Mouse (Mus musculus) G1E (cell line): ENCODE data around the gene Dpysl5. TPM values are rescaled to one million over a fixed set of nuclear protein-coding genes. Genes with fewer than 3 reads are reported as not detected.
"Not testable (repeated sequence)": the region's sequence is repeated elsewhere in the genome, so short reads cannot be mapped to it uniquely, and the experiment has no call there.

Experiments
- ATAC-seq: 2 replicates; pipeline ENCODE4 v1.8.0; 2016; ENCODE audit warnings: mild to moderate bottlenecking; ENCODE audit not compliant: insufficient number of reproducible peaks, poor library complexity, low FRiP score, severe bottlenecking; ENCODE audit errors: extremely low read depth
- DNase-seq: peaks from one replicate; pipeline ENCODE4 v3.0.0; 2012; ENCODE audit warnings: low spot score
- H3K27me3 ChIP-seq: 2 replicates; pipeline ENCODE4 v1.6.1; 2012; ENCODE audit warnings: mild to moderate bottlenecking, low read length, inconsistent platforms; ENCODE audit not compliant: insufficient read depth
- H3K36me3 ChIP-seq: replicated peaks from 2 replicates; pipeline ENCODE3; 2012; ENCODE audit warnings: mild to moderate bottlenecking, inconsistent platforms
- H3K4me1 ChIP-seq: 2 replicates; pipeline ENCODE4 v1.6.1; 2012; ENCODE audit warnings: low read depth, low read length, inconsistent platforms, mixed read lengths; ENCODE audit not compliant: insufficient read depth
- H3K4me3 ChIP-seq: 2 replicates; pipeline ENCODE4 v1.5.1; 2012; ENCODE audit warnings: low read depth, mild to moderate bottlenecking, inconsistent platforms, low read length, moderate library complexity, mixed read lengths
- H3K9me3 ChIP-seq: replicated peaks from 2 replicates; pipeline ENCODE4 v1.6.1; 2012; ENCODE audit warnings: inconsistent platforms
- CTCF ChIP-seq: IDR thresholded peaks from 2 replicates; pipeline ENCODE4 v1.5.1; 2012; ENCODE audit warnings: low read depth, low read length, inconsistent platforms, mixed read lengths
- GATA1 ChIP-seq: IDR thresholded peaks from 2 replicates; pipeline ENCODE4 v1.6.1; 2012; ENCODE audit warnings: borderline replicate concordance, low read length, inconsistent platforms, mixed read lengths
- GATA2 ChIP-seq: IDR thresholded peaks from 2 replicates; pipeline ENCODE4 v1.6.1; 2012; ENCODE audit warnings: low read depth, low read length, inconsistent platforms, borderline replicate concordance
- POLR2AphosphoS5 ChIP-seq: IDR thresholded peaks from 2 replicates; pipeline ENCODE4 v1.6.1; 2012; ENCODE audit warnings: low read depth, low read length, inconsistent platforms; ENCODE audit not compliant: insufficient replicate concordance
- TAL1 ChIP-seq: conservative IDR thresholded peaks from 2 replicates; pipeline ENCODE4 v1.6.1; 2012; ENCODE audit warnings: low read depth, low read length, inconsistent platforms, mixed read lengths
- polyA plus RNA-seq: library from polyadenylated mRNA; stranded (reverse); fragments of >175 nt; gene quantifications from 2 replicates; pipeline ENCODE4 v1.2.3, GENCODE M21; 2012
- total RNA-seq, 2 experiments: library from RNA; stranded (forward) in 1 of 2; stranded (reverse) in 1 of 2; fragments of 200-1000 nt in 1 of 2; fragments of >200 nt in 1 of 2; fragmentation: Nextera tagmentation in 1 of 2; gene quantifications; 2 replicates each; pipeline ENCODE4 v1.2.3; 2014 to 2017

The Dpysl5 gene
- total and polyA plus RNA-seq, 3 experiments: 0.49 TPM; not detected in 2

- ATAC-seq (no peak), DNase-seq (no peak)
- H3K27me3 ChIP-seq: peaks cover 12% of the 10 kb centered on the region; the same call in 1 of the 2 replicates
- H3K4me1 ChIP-seq: peaks cover 2% of the 10 kb centered on the region; the same call in 1 of the 2 replicates
- TF ChIP-seq CTCF: no peak
- no peak for TF ChIP-seq GATA2
- TF ChIP-seq GATA1: no peak
- no peak for TF ChIP-seq TAL1
- no peak for TF ChIP-seq POLR2AphosphoS5
- H3K4me3 ChIP-seq: no peak overlapping the region
- no peaks in the 10 kb centered on the region for H3K9me3 ChIP-seq
- H3K36me3 ChIP-seq: no peaks in the 10 kb centered on the region
Observed at GRCm38 (mm10) chr5:30700361-30701000, 10.9 kb upstream of the Dpysl5 start.

GRCm38 (mm10) chr5:30701373-30701772 is 10.0 kb upstream of the Dpysl5 start:
- not testable (repeated sequence) for ATAC-seq, H3K4me1 ChIP-seq, H3K36me3 ChIP-seq, DNase-seq, H3K4me3 ChIP-seq, H3K9me3 ChIP-seq
- peaks cover 11% of the 10 kb centered on the region; the same call in 1 of the 2 replicates for H3K27me3 ChIP-seq

DNA sequence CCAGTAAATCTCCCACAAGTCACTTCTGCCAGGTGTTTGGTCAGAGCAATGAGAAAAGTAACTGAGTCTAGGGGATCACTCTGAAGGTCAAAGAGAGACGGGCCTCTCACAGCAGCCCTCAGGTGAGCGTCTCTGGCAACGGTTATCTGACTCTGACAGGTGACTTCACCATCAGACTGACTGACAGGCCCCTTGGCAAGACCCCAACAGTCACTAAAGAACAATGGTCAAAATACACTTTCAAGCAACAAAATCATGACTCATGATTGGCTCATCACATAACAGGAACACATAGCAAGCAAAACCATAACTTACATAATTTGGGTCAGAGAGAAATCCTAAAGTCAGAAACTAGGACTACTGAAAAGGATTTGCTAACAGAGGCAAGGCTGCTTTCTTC is 9.5 kb upstream of the Dpysl5 start:
- no peak overlapping the region for H3K4me3 ChIP-seq
- no peaks in the 10 kb centered on the region for H3K36me3 ChIP-seq
- DNase-seq: no peak
- H3K27me3 ChIP-seq: peaks cover 13% of the 10 kb centered on the region
- no peak for ATAC-seq
- peaks cover under 1% of the 10 kb centered on the region for H3K9me3 ChIP-seq
- peaks cover 2% of the 10 kb centered on the region for H3K4me1 ChIP-seq
- TF ChIP-seq TAL1: no peak
- TF ChIP-seq CTCF: no peak
- TF ChIP-seq GATA2: no peak
- TF ChIP-seq GATA1: no peak
- TF ChIP-seq POLR2AphosphoS5: no peak

GRCm38 (mm10) chr5:30709744-30710383 is 1.5 kb upstream of the Dpysl5 start:
- H3K4me3 ChIP-seq: no peak overlapping the region
- H3K9me3 ChIP-seq: peaks cover 7% of the 10 kb centered on the region
- no peaks in the 10 kb centered on the region for H3K36me3 ChIP-seq
- H3K4me1 ChIP-seq: peaks cover 4% of the 10 kb centered on the region; the same call in 1 of the 2 replicates
- peaks cover 46% of the 10 kb centered on the region for H3K27me3 ChIP-seq
- DNase-seq (peak; percentile 25), ATAC-seq (no peak)
- TF ChIP-seq TAL1 (no peak), GATA2 (no peak), CTCF (0 out of 2 replicates have a peak, but pooled peaks have one; percentile 19), POLR2AphosphoS5 (no peak), GATA1 (no peak)

- H3K9me3 ChIP-seq: peaks cover 7% of the 10 kb centered on the region
- H3K27me3 ChIP-seq: peaks cover 48% of the 10 kb centered on the region
- H3K36me3 ChIP-seq: no peaks in the 10 kb centered on the region
- no peak overlapping the region for H3K4me3 ChIP-seq
- DNase-seq (no peak), ATAC-seq (no peak)
- peaks cover 4% of the 10 kb centered on the region; the same call in 1 of the 2 replicates for H3K4me1 ChIP-seq
- TF ChIP-seq TAL1: no peak
- TF ChIP-seq POLR2AphosphoS5: no peak
- TF ChIP-seq CTCF: no peak
- no peak for TF ChIP-seq GATA2
- no peak for TF ChIP-seq GATA1
Observed at GRCm38 (mm10) chr5:30710486-30710885, 878 bp upstream of the Dpysl5 start.

- ATAC-seq (no peak), DNase-seq (no peak)
- Histone ChIP-seq H3K4me3 (no peak overlapping the region), H3K4me1 (peaks cover 4% of the 10 kb centered on the region; the same call in 1 of the 2 replicates), H3K9me3 (peaks cover 5% of the 10 kb centered on the region), H3K27me3 (peaks cover 43% of the 10 kb centered on the region), H3K36me3 (no peaks in the 10 kb centered on the region)
- TF ChIP-seq TAL1: no peak
- TF ChIP-seq GATA1: no peak
- TF ChIP-seq CTCF: no peak
- no peak for TF ChIP-seq POLR2AphosphoS5
- TF ChIP-seq GATA2: no peak
Observed at GRCm38 (mm10) chr5:30712002-30712390, 632 bp downstream of the Dpysl5 start.
